ENCODE assay signal across 13 mouse cellular contexts in the genomic region with DNA sequence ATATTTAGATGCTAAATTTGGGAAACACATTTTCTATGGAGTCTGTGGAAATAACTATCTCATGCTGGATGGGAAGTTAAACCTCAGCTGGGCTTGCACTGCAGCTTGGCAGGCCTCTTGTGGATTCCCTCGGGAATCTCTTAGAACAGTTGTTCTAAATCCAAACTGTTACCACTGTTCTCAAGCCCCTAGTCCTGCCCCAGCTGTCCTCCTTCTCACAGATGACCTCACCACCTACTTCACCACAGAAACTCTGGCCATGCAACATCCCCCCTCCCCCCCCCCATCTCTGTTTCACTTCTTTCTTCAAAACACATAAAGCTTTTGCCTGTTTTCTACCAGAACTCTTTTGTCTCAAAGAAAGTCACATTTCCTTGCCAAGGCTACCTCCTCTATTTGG.
DNase-seq lines count a peak whose midpoint lies in the region; ATAC-seq and TF ChIP-seq lines count a peak whose summit lies in the region.
"Had no signal": no experiment of that assay in that cellular context is flagged by ENCODE, and none has a peak within 500 bp of the region (broad histone marks: within the 10 kb centered on the region; RNA-seq: fewer than 3 reads in every experiment).

No protein-coding gene starts in this region.

- H3ac ChIP-seq in myocyte (ENCODE audit: control insufficient read depth, insufficient read length), result no peak overlapping the region

- H3K4me3 ChIP-seq in limb, embryonic 13.5 days, result no peak overlapping the region
- no peak overlapping the region for H3K4me3 ChIP-seq in limb, embryonic 10.5 days
- no peak overlapping the region for H3K4me3 ChIP-seq in gastrocnemius, adult 2 months
- no peak overlapping the region for H3K4me3 ChIP-seq in myocyte
- H3K4me3 ChIP-seq: neural tube, embryonic 13.5 days had no signal

- intact Hi-C loops in gastrocnemius, adult 2 months (cut with DNase I), result loop anchor here (10.0 kb wide), 1 partner anchor 231 kb away; no protein-coding TSS in a partner anchor
- intact Hi-C loops in heart, postnatal 10 days (cut with DNase I), result loop anchor here (10.0 kb wide), 1 partner anchor 191 kb away; a partner anchor contains a TSS

- H3K4me2 ChIP-seq in limb, embryonic 13.5 days (replicated peaks), result no peak overlapping the region
- peak overlapping the region; percentile 9 for H3K4me2 ChIP-seq in myocyte (ENCODE audit: low read depth)
- H3K4me2 ChIP-seq: neural tube, embryonic 13.5 days had no signal

- no peaks in the 10 kb centered on the region for H3K36me3 ChIP-seq in limb, embryonic 13.5 days
- H3K36me3 ChIP-seq in limb, embryonic 10.5 days, result no peaks in the 10 kb centered on the region
- H3K36me3 ChIP-seq in myocyte (ENCODE audit: control insufficient read depth, insufficient read depth), result no peaks in the 10 kb centered on the region
- H3K36me3 ChIP-seq: G1E; neural tube, embryonic 13.5 days had no signal

- H3K27me3 ChIP-seq in limb, embryonic 13.5 days, result no peaks in the 10 kb centered on the region
- no peaks in the 10 kb centered on the region for H3K27me3 ChIP-seq in limb, embryonic 10.5 days (ENCODE audit: low read depth, poor library complexity, severe bottlenecking)
- H3K27me3 ChIP-seq in myocyte (ENCODE audit: control insufficient read depth, insufficient read depth, insufficient read length), result no peaks in the 10 kb centered on the region
- H3K27me3 ChIP-seq: neural tube, embryonic 13.5 days had no signal

- 77% methylated on average over 1 of the region's 1 CpGs for WGBS in limb, embryonic 13.5 days
- 42% methylated on average over 1 of the region's 1 CpGs for WGBS in limb, embryonic 10.5 days

- TF ChIP-seq POLR2A in myocyte (IDR thresholded peaks at IDR 0.05; ENCODE audit: insufficient read length, low read depth), result no peak

- H3K79me2 ChIP-seq in myocyte (ENCODE audit: control insufficient read depth, insufficient read depth), result no peaks in the 10 kb centered on the region

- TF ChIP-seq CTCF in gastrocnemius, adult 2 months (IDR thresholded peaks at IDR 0.05), result no peak

- no peaks in the 10 kb centered on the region for H3K9me3 ChIP-seq in limb, embryonic 13.5 days
- no peaks in the 10 kb centered on the region for H3K9me3 ChIP-seq in limb, embryonic 10.5 days (replicated peaks)
- H3K9me3 ChIP-seq: G1E; neural tube, embryonic 13.5 days had no signal

- no peak overlapping the region for H3K27ac ChIP-seq in limb, embryonic 13.5 days
- H3K27ac ChIP-seq in limb, embryonic 10.5 days, result no peak overlapping the region
- peak overlapping the region; percentile 17; the same call in 1 of the 2 replicates for H3K27ac ChIP-seq in gastrocnemius, adult 2 months
- H3K27ac ChIP-seq: macrophage; neural tube, embryonic 13.5 days had no signal

- peak; percentile 81; the same call in 1 of the 2 replicates for ATAC-seq in limb, embryonic 13.5 days (ENCODE audit: low FRiP score, low read depth)

- no peaks in the 10 kb centered on the region for H3K4me1 ChIP-seq in limb, embryonic 13.5 days
- H3K4me1 ChIP-seq in limb, embryonic 10.5 days, result no peaks in the 10 kb centered on the region
- H3K4me1 ChIP-seq: neural tube, embryonic 13.5 days had no signal

- DNase-seq in limb, embryonic 10.5 days (ENCODE audit: low spot score), result no peak
- DNase-seq in gastrocnemius, adult 2 months, result peak; percentile 52
- DNase-seq in heart, postnatal 10 days, result peak; percentile 53 to 59
- DNase-seq in right cerebral cortex, postnatal 10 days (ENCODE audit: low spot score in 2 of 2), result no peak
- DNase-seq in thymus, postnatal 10 days (ENCODE audit: low spot score in 2 of 2), result no peak
- DNase-seq: cerebellum, adult 2 months; right cerebral cortex, postnatal 4 days; thymus, postnatal 25 days had no signal

- H3K9ac ChIP-seq in limb, embryonic 13.5 days, result no peak overlapping the region
- H3K9ac ChIP-seq: neural tube, embryonic 13.5 days had no signal

TF ChIP-seq in myocyte, 11 proteins besides CTCF, POLR2A, EP300 and RAD21:
- peak in 1 of 3 experiments; percentile 57 for TF ChIP-seq MYOG (IDR thresholded peaks at IDR 0.05; ENCODE audit: control insufficient read depth in 1 of 3, insufficient read depth in 1 of 3, insufficient read length in 2 of 3, low read depth in 2 of 3)
- TF ChIP-seq REST (IDR thresholded peaks at IDR 0.05; ENCODE audit: insufficient read depth, insufficient read length), result no peak
- no peak for TF ChIP-seq CEBPB (IDR thresholded peaks at IDR 0.05; ENCODE audit: insufficient read depth, poor library complexity, severe bottlenecking)
- no peak for TF ChIP-seq TCF3 (IDR thresholded peaks at IDR 0.05; ENCODE audit: insufficient read length, low read depth)
- peak in 2 of 3 experiments; percentile 13 to 62 for TF ChIP-seq MYOD1 (IDR thresholded peaks at IDR 0.05; ENCODE audit: control insufficient read depth in 1 of 3, insufficient read length in 2 of 3, low read depth in 2 of 3)
TF ChIP-seq in myocyte: peak in this region for 2.

Comparison
In these comparisons a context has a peak if more than half of its experiments do, and no peak if none do; other contexts are left out.
1. DNase-seq: peak in gastrocnemius, adult 2 months (single experiment) and heart, postnatal 10 days (2 of 2); none in limb, embryonic 10.5 days (single experiment), right cerebral cortex, postnatal 10 days (0 of 2) and thymus, postnatal 10 days (0 of 2).